Mouse (Mus musculus): ENCODE measurements around the gene 4933406M09Rik. TPM values are rescaled to one million over a fixed set of nuclear protein-coding genes. Genes with fewer than 3 reads are reported as not detected.

Gene 4933406M09Rik
- polyA plus RNA-seq, 1 experiment from 2014 or later, result not detected

- Histone ChIP-seq H3K9ac (peak overlapping the region; percentile 73), H3K4me1 (peaks cover 10% of the 10 kb centered on the region), H3K27ac (replicated peaks) (no peak overlapping the region), H3K4me2 (peak overlapping the region; percentile 74), H3K9me3 (0 out of 2 replicates have a peak, but pooled peaks cover 5% of the 10 kb centered on the region), H3K27me3 (replicated peaks) (no peaks in the 10 kb centered on the region), H3K36me3 (no peaks in the 10 kb centered on the region), H3K4me3 (peak overlapping the region; percentile 47)
- no peak for ATAC-seq (ENCODE audit: extremely low read depth, insufficient number of reproducible peaks, low FRiP score, low TSS enrichment)
- WGBS, result 4% methylated on average over 19 of the region's 19 CpGs
Observed at GRCm38 (mm10) chr1:134381795-134382625, 3.7 kb upstream of the 4933406M09Rik start.

GRCm38 (mm10) chr1:134384581-134384980 lies 1.2 kb upstream of the 4933406M09Rik start:
- ATAC-seq (ENCODE audit: extremely low read depth, insufficient number of reproducible peaks, low FRiP score, low TSS enrichment), result no peak
- H3K27ac ChIP-seq (replicated peaks), result no peak overlapping the region

GRCm38 (mm10) chr1:134385176-134385575 lies 564 bp upstream of the 4933406M09Rik start:
- H3K27me3 ChIP-seq (replicated peaks), result no peaks in the 10 kb centered on the region; the same call in 1 of the 2 replicates
- H3K9me3 ChIP-seq, result 0 out of 2 replicates have a peak, but pooled peaks cover 5% of the 10 kb centered on the region
- H3K36me3 ChIP-seq, result no peaks in the 10 kb centered on the region
- H3K27ac ChIP-seq (replicated peaks), result no peak overlapping the region
- no peak for ATAC-seq (ENCODE audit: extremely low read depth, insufficient number of reproducible peaks, low FRiP score, low TSS enrichment)
- no peak overlapping the region for H3K4me3 ChIP-seq
- no peak overlapping the region for H3K4me2 ChIP-seq
- H3K4me1 ChIP-seq, result peaks cover 10% of the 10 kb centered on the region
- no peak overlapping the region for H3K9ac ChIP-seq

More at GRCm38 (mm10) chr1:134384581-134384980, 1.2 kb upstream of the 4933406M09Rik start:
- H3K4me2 ChIP-seq, result no peak overlapping the region
- no peaks in the 10 kb centered on the region; the same call in 1 of the 2 replicates for H3K27me3 ChIP-seq (replicated peaks)
- no peaks in the 10 kb centered on the region for H3K36me3 ChIP-seq
- peaks cover 10% of the 10 kb centered on the region for H3K4me1 ChIP-seq
- no peak overlapping the region for H3K9ac ChIP-seq
- 0 out of 2 replicates have a peak, but pooled peaks cover 5% of the 10 kb centered on the region for H3K9me3 ChIP-seq
- WGBS, result 68% methylated on average over 4 of the region's 4 CpGs
- H3K4me3 ChIP-seq, result no peak overlapping the region

GRCm38 (mm10) chr1:134393827-134394226 lies 8.1 kb downstream of the 4933406M09Rik start:
- no peaks in the 10 kb centered on the region for H3K4me1 ChIP-seq
- no peak overlapping the region for H3K9ac ChIP-seq
- H3K9me3 ChIP-seq, result no peaks in the 10 kb centered on the region
- H3K4me2 ChIP-seq, result no peak overlapping the region
- no peak overlapping the region for H3K4me3 ChIP-seq
- H3K27me3 ChIP-seq (replicated peaks), result no peaks in the 10 kb centered on the region; the same call in 1 of the 2 replicates
- no peak for ATAC-seq (ENCODE audit: extremely low read depth, insufficient number of reproducible peaks, low FRiP score, low TSS enrichment)
- H3K27ac ChIP-seq (replicated peaks), result no peak overlapping the region
- 48% methylated on average over 5 of the region's 5 CpGs for WGBS
- H3K36me3 ChIP-seq, result no peaks in the 10 kb centered on the region

- 87% methylated on average over 12 of the region's 12 CpGs for WGBS
- no peaks in the 10 kb centered on the region for H3K36me3 ChIP-seq
- no peak overlapping the region for H3K9ac ChIP-seq
- 0 out of 2 replicates have a peak, but pooled peaks cover 3% of the 10 kb centered on the region for H3K9me3 ChIP-seq
- H3K4me1 ChIP-seq, result no peaks in the 10 kb centered on the region
- H3K27ac ChIP-seq (replicated peaks), result no peak overlapping the region
- no peak overlapping the region for H3K4me2 ChIP-seq
- ATAC-seq (ENCODE audit: extremely low read depth, insufficient number of reproducible peaks, low FRiP score, low TSS enrichment), result no peak
- H3K4me3 ChIP-seq, result no peak overlapping the region
- H3K27me3 ChIP-seq (replicated peaks), result no peaks in the 10 kb centered on the region; the same call in 1 of the 2 replicates
Observed at GRCm38 (mm10) chr1:134398210-134398609, 12.5 kb downstream of the 4933406M09Rik start.

GRCm38 (mm10) chr1:134399735-134400134 lies 14.0 kb downstream of the 4933406M09Rik start:
- WGBS, result 56% methylated on average over 5 of the region's 5 CpGs
- H3K9ac ChIP-seq, result no peak overlapping the region
- no peaks in the 10 kb centered on the region for H3K4me1 ChIP-seq
- H3K36me3 ChIP-seq, result no peaks in the 10 kb centered on the region
- no peak overlapping the region for H3K4me2 ChIP-seq
- H3K27ac ChIP-seq (replicated peaks), result no peak overlapping the region
- H3K4me3 ChIP-seq, result no peak overlapping the region
- H3K9me3 ChIP-seq, result 0 out of 2 replicates have a peak, but pooled peaks cover 3% of the 10 kb centered on the region
- H3K27me3 ChIP-seq (replicated peaks), result no peaks in the 10 kb centered on the region; the same call in 1 of the 2 replicates
- no peak for ATAC-seq (ENCODE audit: extremely low read depth, insufficient number of reproducible peaks, low FRiP score, low TSS enrichment)

- Histone ChIP-seq H3K27me3 (replicated peaks) (no peaks in the 10 kb centered on the region), H3K4me1 (peaks cover 11% of the 10 kb centered on the region), H3K9me3 (no peaks in the 10 kb centered on the region), H3K27ac (replicated peaks) (peak within 1 kb of the TSS; percentile 76), H3K9ac (peak within 1 kb of the TSS; percentile 92), H3K4me2 (peak within 1 kb of the TSS; percentile 93), H3K4me3 (peak within 1 kb of the TSS; percentile 90), H3K36me3 (peaks cover 36% of the 10 kb centered on the region)
- WGBS, result under 1% methylated on average over 43 of the region's 43 CpGs
- peak; percentile 93 for ATAC-seq (ENCODE audit: extremely low read depth, insufficient number of reproducible peaks, low FRiP score, low TSS enrichment)
Observed at GRCm38 (mm10) chr1:134405509-134406413, 20.0 kb downstream of the 4933406M09Rik start, which contains the start of gene Cyb5r1. TSS of gene Cyb5r1 (plus strand) at chr1:134405559.

GRCm38 (mm10) chr1:134406414-134406771 lies 20.7 kb downstream of the 4933406M09Rik start:
- H3K4me1 ChIP-seq, result peaks cover 11% of the 10 kb centered on the region
- H3K9ac ChIP-seq, result peak overlapping the region; percentile 92
- H3K27me3 ChIP-seq (replicated peaks), result no peaks in the 10 kb centered on the region
- no peak for ATAC-seq (ENCODE audit: extremely low read depth, insufficient number of reproducible peaks, low FRiP score, low TSS enrichment)
- H3K36me3 ChIP-seq, result peaks cover 42% of the 10 kb centered on the region
- 25% methylated on average over 8 of the region's 8 CpGs for WGBS
- H3K9me3 ChIP-seq, result no peaks in the 10 kb centered on the region
- peak overlapping the region; percentile 76 for H3K27ac ChIP-seq (replicated peaks)
- H3K4me2 ChIP-seq, result peak overlapping the region; percentile 93
- peak overlapping the region; percentile 90 for H3K4me3 ChIP-seq

GRCm38 (mm10) chr1:134408080-134408479 lies 22.3 kb downstream of the 4933406M09Rik start:
- H3K36me3 ChIP-seq, result peaks cover 54% of the 10 kb centered on the region
- 87% methylated on average over 8 of the region's 8 CpGs for WGBS
- no peak overlapping the region for H3K4me2 ChIP-seq

GRCm38 (mm10) chr1:134411706-134412629 lies 26.2 kb downstream of the 4933406M09Rik start:
- H3K9ac ChIP-seq, result no peak overlapping the region
- peaks cover 54% of the 10 kb centered on the region for H3K36me3 ChIP-seq
- no peak overlapping the region for H3K27ac ChIP-seq (replicated peaks)
- 89% methylated on average over 9 of the region's 9 CpGs for WGBS
- H3K4me3 ChIP-seq, result no peak overlapping the region
- no peaks in the 10 kb centered on the region for H3K27me3 ChIP-seq (replicated peaks)
- no peak for ATAC-seq (ENCODE audit: extremely low read depth, insufficient number of reproducible peaks, low FRiP score, low TSS enrichment)
- no peak overlapping the region for H3K4me2 ChIP-seq
- H3K4me1 ChIP-seq, result peaks cover 22% of the 10 kb centered on the region
- H3K9me3 ChIP-seq, result no peaks in the 10 kb centered on the region; the same call in 1 of the 2 replicates

More at GRCm38 (mm10) chr1:134408080-134408479, 22.3 kb downstream of the 4933406M09Rik start:
- Histone ChIP-seq H3K4me1 (peaks cover 11% of the 10 kb centered on the region), H3K9me3 (no peaks in the 10 kb centered on the region; the same call in 1 of the 2 replicates), H3K27me3 (replicated peaks) (no peaks in the 10 kb centered on the region), H3K9ac (no peak overlapping the region), H3K4me3 (no peak overlapping the region), H3K27ac (replicated peaks) (no peak overlapping the region)
- ATAC-seq (ENCODE audit: extremely low read depth, insufficient number of reproducible peaks, low FRiP score, low TSS enrichment), result no peak

All from heart, embryonic 13.5 days (tissue).